Mouse (Mus musculus) intestine, embryonic 16.5 days (tissue): ENCODE measurements around the gene 5730455P16Rik. TPM values are rescaled to one million over a fixed set of nuclear protein-coding genes. Genes with fewer than 3 reads are reported as not detected.
A peak's percentile ranks its signal among the peaks of the same experiment; 100 is the strongest.
"Not testable (repeated sequence)": the region's sequence is repeated elsewhere in the genome, so short reads cannot be mapped to it uniquely, and the experiment has no call there.

ENCODE experiments used
- ATAC-seq: fragments of 200-750 bp; cut with Nextera tagmentation; 2 replicates; pipeline ENCODE4 v1.8.0; 2017; ENCODE audit warnings: moderate TSS enrichment, moderate library complexity
- H3K27ac ChIP-seq: fragments of 300-500 bp; sonication (generic); 2 replicates; pipeline ENCODE4 v1.5.1; 2014; ENCODE audit warnings: mild to moderate bottlenecking, low read length
- H3K27me3 ChIP-seq: fragments of 300-500 bp; sonication (generic); replicated peaks from 2 replicates; pipeline ENCODE4 v1.6.1; 2014; ENCODE audit warnings: low read length, control low read depth, mixed read lengths; ENCODE audit not compliant: control insufficient read depth, insufficient read depth
- H3K36me3 ChIP-seq: fragments of 300-500 bp; sonication (generic); 2 replicates; pipeline ENCODE4 v1.6.1; 2014; ENCODE audit warnings: low read length, control low read depth; ENCODE audit not compliant: control insufficient read depth, insufficient read depth
- H3K4me1 ChIP-seq: fragments of 300-500 bp; sonication (generic); 2 replicates; pipeline ENCODE4 v1.6.1; 2014; ENCODE audit warnings: low read length, control low read depth, mixed read lengths; ENCODE audit not compliant: control insufficient read depth, insufficient read depth
- H3K4me2 ChIP-seq: fragments of 300-500 bp; sonication (generic); 2 replicates; pipeline ENCODE4 v1.6.1; 2014; ENCODE audit warnings: low read depth, low read length, control low read depth
- H3K4me3 ChIP-seq: fragments of 300-500 bp; sonication (generic); 2 replicates; pipeline ENCODE4 v1.5.1; 2014; ENCODE audit warnings: mild to moderate bottlenecking, low read length
- H3K9ac ChIP-seq: fragments of 300-500 bp; sonication (generic); 2 replicates; pipeline ENCODE4 v1.6.1; 2014; ENCODE audit warnings: low read depth, low read length
- H3K9me3 ChIP-seq: fragments of 300-500 bp; sonication (generic); 2 replicates; pipeline ENCODE4 v1.6.1; 2016; ENCODE audit warnings: low read length, control low read depth; ENCODE audit not compliant: control insufficient read depth
- WGBS: fragments of 180-500 bp; shearing (Covaris S2); extraction: QIAGEN DNeasy Blood & Tissue Kit; methylation state at CpG from one replicate; pipeline ENCODE4 v1.1.7; 2014; 5-methylcytosine and 5-hydroxymethylcytosine counted together
- polyA plus RNA-seq: library from polyadenylated mRNA; unstranded; fragments of >200 nt; fragmentation: Nextera tagmentation; extraction: Ambion mirVana; gene quantifications from 2 replicates; pipeline ENCODE4 v1.2.1, GENCODE M21; 2015

The 5730455P16Rik gene
- 11.5 and 14.9 TPM in 2 replicates for polyA plus RNA-seq

DNA sequence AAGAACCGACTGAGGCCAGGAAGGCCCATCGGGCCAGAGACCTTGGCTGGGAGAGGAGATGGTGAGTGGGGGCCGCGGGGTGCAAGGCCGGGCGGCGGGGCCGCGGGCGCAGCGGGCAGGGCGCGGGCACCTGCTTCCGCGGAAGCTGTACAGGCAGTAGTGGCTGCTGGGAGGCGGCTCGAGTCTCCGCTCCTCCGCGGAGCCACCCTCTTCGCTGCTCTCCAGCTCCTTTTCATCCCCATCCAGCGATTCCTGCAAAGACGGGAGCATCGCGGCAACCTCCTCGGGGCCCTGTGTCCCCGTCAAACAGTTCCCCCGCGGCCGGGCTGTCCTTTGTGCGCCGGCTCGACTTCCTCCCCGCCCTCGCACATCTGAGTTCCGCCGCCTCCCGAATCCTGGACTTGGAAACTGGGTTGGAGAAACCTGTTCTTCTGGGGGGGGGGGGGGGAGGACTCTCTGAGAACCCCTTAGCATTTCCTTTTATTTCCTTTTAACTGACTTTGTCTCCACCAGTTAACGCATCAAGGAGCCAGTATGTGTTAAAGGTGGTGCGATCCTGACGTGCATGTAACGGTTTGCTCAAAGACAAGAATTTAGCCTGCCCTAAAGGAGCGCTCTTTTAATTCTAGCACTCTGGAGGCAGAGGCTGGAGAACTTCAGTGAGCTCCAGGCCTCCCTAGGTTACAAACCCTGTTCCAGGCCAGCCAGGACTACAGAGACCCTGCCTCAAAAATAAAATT, at the start of gene 5730455P16Rik:
Gene 5730455P16Rik (minus strand): TSS at position 323 of the 740 bp plus-strand sequence.
- 0 out of 2 replicates have a peak, but pooled peaks cover 2% of the 10 kb centered on the region for H3K4me1 ChIP-seq
- peak; percentile 81 for ATAC-seq
- peak within 1 kb of the TSS; percentile 96 for H3K9ac ChIP-seq
- H3K4me3 ChIP-seq = peak within 1 kb of the TSS; percentile 85
- no peaks in the 10 kb centered on the region for H3K9me3 ChIP-seq
- H3K27me3 ChIP-seq = no peaks in the 10 kb centered on the region
- no peaks in the 10 kb centered on the region for H3K36me3 ChIP-seq
- peak within 1 kb of the TSS; percentile 83 for H3K27ac ChIP-seq
- under 1% methylated on average over 42 of the region's 43 CpGs for WGBS
- peak within 1 kb of the TSS; percentile 72 for H3K4me2 ChIP-seq

DNA sequence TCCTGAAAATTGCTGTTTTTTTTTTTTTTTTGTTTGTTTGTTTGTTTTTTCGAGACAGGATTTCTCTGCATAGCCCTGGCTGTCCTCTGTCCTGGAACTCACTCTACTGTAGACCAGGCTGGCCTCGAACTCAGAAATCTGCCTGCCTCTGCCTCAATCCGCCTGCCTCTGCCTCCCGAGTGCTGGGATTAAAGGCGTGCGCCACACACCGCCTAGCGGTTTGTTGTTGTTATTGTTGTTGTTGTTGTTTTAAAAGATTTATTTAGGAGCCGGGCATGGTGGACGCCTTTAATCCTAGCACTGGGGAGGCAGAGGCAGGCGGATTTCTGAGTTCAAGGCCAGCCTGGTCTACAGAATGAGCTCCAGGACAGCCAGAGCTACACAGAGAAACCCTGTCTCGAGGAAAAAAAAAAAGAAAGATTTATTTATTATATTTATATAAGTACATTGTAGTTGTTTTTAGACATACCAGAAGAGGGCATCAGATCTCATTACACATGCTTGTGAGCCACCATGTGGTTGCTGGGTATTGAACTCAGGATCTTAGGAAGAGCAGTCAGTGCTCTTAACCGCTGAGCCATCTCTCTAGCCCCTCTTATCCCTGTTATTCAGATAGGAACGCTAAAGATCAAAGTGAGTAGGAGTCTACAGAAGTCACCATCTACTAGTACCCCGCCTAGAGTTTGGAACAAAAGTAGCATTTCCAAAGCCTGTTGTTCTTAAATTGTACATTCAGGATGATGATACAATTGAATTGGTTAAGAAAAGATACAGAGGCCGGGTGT, 48.4 kb upstream of the 5730455P16Rik start:
- not testable (repeated sequence) for H3K27ac ChIP-seq, H3K4me3 ChIP-seq, H3K36me3 ChIP-seq, H3K9ac ChIP-seq, H3K4me2 ChIP-seq, H3K27me3 ChIP-seq, H3K9me3 ChIP-seq, ATAC-seq
- peaks cover 10% of the 10 kb centered on the region for H3K4me1 ChIP-seq
- 80% methylated on average over 16 of the region's 16 CpGs for WGBS

- no peak overlapping the region for H3K27ac ChIP-seq
- H3K27me3 ChIP-seq = no peaks in the 10 kb centered on the region
- no peak for ATAC-seq
- H3K4me3 ChIP-seq = no peak overlapping the region
- no peaks in the 10 kb centered on the region for H3K36me3 ChIP-seq
- no peaks in the 10 kb centered on the region for H3K9me3 ChIP-seq
- peaks cover 9% of the 10 kb centered on the region for H3K4me1 ChIP-seq
- no peak overlapping the region for H3K4me2 ChIP-seq
- 58% methylated on average over 5 of the region's 5 CpGs for WGBS
- no peak overlapping the region for H3K9ac ChIP-seq
These were observed 47.5 kb upstream of the 5730455P16Rik start for GRCm38 (mm10) chr11:80425247-80425778.

GRCm38 (mm10) chr11:80424691-80425090, 46.9 kb upstream of the 5730455P16Rik start:
- H3K36me3 ChIP-seq = no peaks in the 10 kb centered on the region
- WGBS = 94% methylated on average over 2 of the region's 2 CpGs
- H3K27me3 ChIP-seq = no peaks in the 10 kb centered on the region
- H3K27ac ChIP-seq = no peak overlapping the region
- H3K9ac ChIP-seq = no peak overlapping the region
- H3K9me3 ChIP-seq = no peaks in the 10 kb centered on the region
- H3K4me1 ChIP-seq = peaks cover 6% of the 10 kb centered on the region
- H3K4me2 ChIP-seq = no peak overlapping the region
- H3K4me3 ChIP-seq = no peak overlapping the region
- no peak for ATAC-seq

- Histone ChIP-seq H3K9ac (no peak overlapping the region), H3K9me3 (no peaks in the 10 kb centered on the region), H3K36me3 (no peaks in the 10 kb centered on the region), H3K4me3 (no peak overlapping the region), H3K4me1 (no peaks in the 10 kb centered on the region), H3K27ac (no peak overlapping the region), H3K27me3 (no peaks in the 10 kb centered on the region), H3K4me2 (no peak overlapping the region)
- WGBS = 84% methylated on average over 7 of the region's 7 CpGs
- no peak for ATAC-seq
These were observed 43.7 kb upstream of the 5730455P16Rik start for GRCm38 (mm10) chr11:80421421-80422047.

- H3K4me1 ChIP-seq = no peaks in the 10 kb centered on the region
- no peaks in the 10 kb centered on the region for H3K27me3 ChIP-seq
- H3K4me3 ChIP-seq = no peak overlapping the region
- WGBS = 57% methylated on average over 2 of the region's 2 CpGs
- H3K4me2 ChIP-seq = no peak overlapping the region
- H3K9ac ChIP-seq = no peak overlapping the region
- no peaks in the 10 kb centered on the region for H3K9me3 ChIP-seq
- no peak overlapping the region for H3K27ac ChIP-seq
- ATAC-seq = peak; percentile 36; the same call in 1 of the 2 replicates
- H3K36me3 ChIP-seq = peaks cover under 1% of the 10 kb centered on the region; the same call in 1 of the 2 replicates
These were observed 42.6 kb upstream of the 5730455P16Rik start for GRCm38 (mm10) chr11:80420202-80420984.

- H3K9ac ChIP-seq = no peak overlapping the region
- no peak overlapping the region for H3K4me2 ChIP-seq
- H3K9me3 ChIP-seq = no peaks in the 10 kb centered on the region
- WGBS = 86% methylated on average over 1 of the region's 1 CpGs
- ATAC-seq = no peak
- no peaks in the 10 kb centered on the region for H3K4me1 ChIP-seq
- no peak overlapping the region for H3K27ac ChIP-seq
- no peak overlapping the region for H3K4me3 ChIP-seq
- no peaks in the 10 kb centered on the region for H3K27me3 ChIP-seq
- H3K36me3 ChIP-seq = peaks cover 4% of the 10 kb centered on the region; the same call in 1 of the 2 replicates
These were observed 41.9 kb upstream of the 5730455P16Rik start for GRCm38 (mm10) chr11:80419743-80420142.

DNA sequence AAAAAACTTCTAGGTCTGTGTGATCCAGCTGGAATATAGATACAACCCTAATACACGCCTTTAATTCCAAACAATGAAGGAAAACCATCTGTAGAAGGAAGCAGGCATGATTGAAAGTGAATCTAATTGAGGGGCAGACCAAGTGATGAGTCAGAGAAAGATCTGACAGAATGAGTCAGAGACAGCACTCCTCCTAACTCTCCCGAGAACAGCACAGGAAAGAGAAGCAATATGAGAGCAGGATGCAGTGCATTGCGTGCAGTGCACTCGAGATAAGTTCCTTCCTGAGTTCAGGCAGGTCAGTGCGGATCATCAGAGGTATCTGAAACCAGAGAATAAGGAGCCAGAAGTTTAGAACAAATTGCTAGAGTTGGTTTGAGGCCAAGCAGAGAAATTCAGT, 39.3 kb upstream of the 5730455P16Rik start:
- Histone ChIP-seq H3K27me3 (no peaks in the 10 kb centered on the region), H3K4me1 (no peaks in the 10 kb centered on the region), H3K4me2 (no peak overlapping the region), H3K36me3 (peaks cover 4% of the 10 kb centered on the region; the same call in 1 of the 2 replicates), H3K9ac (no peak overlapping the region), H3K9me3 (no peaks in the 10 kb centered on the region), H3K27ac (no peak overlapping the region), H3K4me3 (no peak overlapping the region)
- 88% methylated on average over 5 of the region's 5 CpGs for WGBS
- no peak for ATAC-seq
